Mouse (Mus musculus): Measurements from ENCODE around the gene Olfm2. TPM values are rescaled to one million over a fixed set of nuclear protein-coding genes. Genes with fewer than 3 reads are reported as not detected.

Gene Olfm2
- polyA plus RNA-seq, 1 experiment from 2014 or later = 13.8 TPM

- Histone ChIP-seq H3K4me1 (0 out of 2 replicates have a peak, but pooled peaks cover 3% of the 10 kb centered on the region), H3K4me2 (replicated peaks) (no peak overlapping the region), H3K4me3 (replicated peaks) (no peak overlapping the region), H3K27me3 (no peaks in the 10 kb centered on the region), H3K36me3 (peaks cover 36% of the 10 kb centered on the region), H3K27ac (replicated peaks) (no peak overlapping the region), H3K9ac (no peak overlapping the region), H3K9me3 (replicated peaks) (no peaks in the 10 kb centered on the region)
- ATAC-seq (ENCODE audit: insufficient number of reproducible peaks, low FRiP score, low TSS enrichment, low read depth) = no peak
- WGBS = 14% methylated on average over 7 of the region's 7 CpGs
Measured at GRCm38 (mm10) chr9:20666510-20667034, 79.6 kb downstream of the Olfm2 start.

- 40% methylated on average over 8 of the region's 8 CpGs for WGBS
- Histone ChIP-seq H3K9me3 (replicated peaks) (no peaks in the 10 kb centered on the region), H3K9ac (no peak overlapping the region), H3K4me1 (0 out of 2 replicates have a peak, but pooled peaks cover 3% of the 10 kb centered on the region), H3K4me3 (replicated peaks) (no peak overlapping the region), H3K27me3 (no peaks in the 10 kb centered on the region), H3K4me2 (replicated peaks) (no peak overlapping the region), H3K36me3 (peaks cover 42% of the 10 kb centered on the region), H3K27ac (replicated peaks) (no peak overlapping the region)
- no peak for ATAC-seq (ENCODE audit: insufficient number of reproducible peaks, low FRiP score, low TSS enrichment, low read depth)
Measured at GRCm38 (mm10) chr9:20665925-20666324, 80.2 kb downstream of the Olfm2 start.

- H3K27me3 ChIP-seq = no peaks in the 10 kb centered on the region
- no peak overlapping the region for H3K9ac ChIP-seq
- H3K27ac ChIP-seq (replicated peaks) = no peak overlapping the region
- H3K9me3 ChIP-seq (replicated peaks) = no peaks in the 10 kb centered on the region
- 0 out of 2 replicates have a peak, but pooled peaks have one; percentile 27 for ATAC-seq (ENCODE audit: insufficient number of reproducible peaks, low FRiP score, low TSS enrichment, low read depth)
- no peak overlapping the region for H3K4me2 ChIP-seq (replicated peaks)
- H3K36me3 ChIP-seq = peaks cover 47% of the 10 kb centered on the region
- 79% methylated on average over 5 of the region's 5 CpGs for WGBS
- H3K4me1 ChIP-seq = 0 out of 2 replicates have a peak, but pooled peaks cover 3% of the 10 kb centered on the region
- no peak overlapping the region for H3K4me3 ChIP-seq (replicated peaks)
Measured at GRCm38 (mm10) chr9:20664982-20665637, 81.0 kb downstream of the Olfm2 start.

GRCm38 (mm10) chr9:20664366-20664765 lies 81.8 kb downstream of the Olfm2 start:
- no peak overlapping the region for H3K4me3 ChIP-seq (replicated peaks)
- H3K4me2 ChIP-seq (replicated peaks) = no peak overlapping the region
- H3K9me3 ChIP-seq (replicated peaks) = no peaks in the 10 kb centered on the region
- ATAC-seq (ENCODE audit: insufficient number of reproducible peaks, low FRiP score, low TSS enrichment, low read depth) = 0 out of 2 replicates have a peak, but pooled peaks have one; percentile 5
- H3K27ac ChIP-seq (replicated peaks) = no peak overlapping the region; the same call in 1 of the 2 replicates
- H3K4me1 ChIP-seq = 0 out of 2 replicates have a peak, but pooled peaks cover 3% of the 10 kb centered on the region
- H3K9ac ChIP-seq = no peak overlapping the region
- WGBS = 82% methylated on average over 2 of the region's 2 CpGs
- H3K36me3 ChIP-seq = peaks cover 55% of the 10 kb centered on the region
- no peaks in the 10 kb centered on the region for H3K27me3 ChIP-seq

GRCm38 (mm10) chr9:20663956-20664355 lies 82.2 kb downstream of the Olfm2 start:
- Histone ChIP-seq H3K4me1 (0 out of 2 replicates have a peak, but pooled peaks cover 3% of the 10 kb centered on the region), H3K4me2 (replicated peaks) (no peak overlapping the region), H3K27ac (replicated peaks) (no peak overlapping the region), H3K9ac (no peak overlapping the region), H3K36me3 (peaks cover 59% of the 10 kb centered on the region), H3K27me3 (no peaks in the 10 kb centered on the region), H3K9me3 (replicated peaks) (no peaks in the 10 kb centered on the region), H3K4me3 (replicated peaks) (no peak overlapping the region)
- WGBS = 87% methylated on average over 2 of the region's 2 CpGs
- 0 out of 2 replicates have a peak, but pooled peaks have one; percentile 9 for ATAC-seq (ENCODE audit: insufficient number of reproducible peaks, low FRiP score, low TSS enrichment, low read depth)

GRCm38 (mm10) chr9:20662874-20663273 lies 83.3 kb downstream of the Olfm2 start:
- H3K27me3 ChIP-seq = no peaks in the 10 kb centered on the region
- no peak for ATAC-seq (ENCODE audit: insufficient number of reproducible peaks, low FRiP score, low TSS enrichment, low read depth)
- H3K4me2 ChIP-seq (replicated peaks) = no peak overlapping the region
- no peaks in the 10 kb centered on the region for H3K9me3 ChIP-seq (replicated peaks)
- H3K9ac ChIP-seq = no peak overlapping the region
- no peak overlapping the region for H3K4me3 ChIP-seq (replicated peaks)
- WGBS = 99% methylated on average over 8 of the region's 8 CpGs
- 0 out of 2 replicates have a peak, but pooled peaks cover 3% of the 10 kb centered on the region for H3K4me1 ChIP-seq
- H3K27ac ChIP-seq (replicated peaks) = no peak overlapping the region
- peaks cover 68% of the 10 kb centered on the region for H3K36me3 ChIP-seq

- ATAC-seq (ENCODE audit: insufficient number of reproducible peaks, low FRiP score, low TSS enrichment, low read depth) = no peak
- no peaks in the 10 kb centered on the region for H3K9me3 ChIP-seq (replicated peaks)
- 58% methylated on average over 3 of the region's 3 CpGs for WGBS
- H3K4me1 ChIP-seq = 0 out of 2 replicates have a peak, but pooled peaks cover 3% of the 10 kb centered on the region
- H3K27ac ChIP-seq (replicated peaks) = no peak overlapping the region
- H3K36me3 ChIP-seq = peaks cover 73% of the 10 kb centered on the region
- no peak overlapping the region for H3K9ac ChIP-seq
- no peak overlapping the region for H3K4me2 ChIP-seq (replicated peaks)
- no peaks in the 10 kb centered on the region for H3K27me3 ChIP-seq
- H3K4me3 ChIP-seq (replicated peaks) = no peak overlapping the region
Measured at GRCm38 (mm10) chr9:20662325-20662724, 83.8 kb downstream of the Olfm2 start.

- Histone ChIP-seq H3K4me3 (replicated peaks) (no peak overlapping the region), H3K4me2 (replicated peaks) (no peak overlapping the region), H3K36me3 (peaks cover 68% of the 10 kb centered on the region), H3K9me3 (replicated peaks) (no peaks in the 10 kb centered on the region), H3K27me3 (no peaks in the 10 kb centered on the region), H3K9ac (no peak overlapping the region), H3K4me1 (peaks cover 19% of the 10 kb centered on the region), H3K27ac (replicated peaks) (no peak overlapping the region)
- ATAC-seq (ENCODE audit: insufficient number of reproducible peaks, low FRiP score, low TSS enrichment, low read depth) = no peak
- WGBS = 90% methylated on average over 3 of the region's 3 CpGs
Measured at GRCm38 (mm10) chr9:20657546-20657945, 88.6 kb downstream of the Olfm2 start.

- H3K9me3 ChIP-seq (replicated peaks) = no peaks in the 10 kb centered on the region
- no peak for ATAC-seq (ENCODE audit: insufficient number of reproducible peaks, low FRiP score, low TSS enrichment, low read depth)
- peaks cover 40% of the 10 kb centered on the region for H3K36me3 ChIP-seq
- 93% methylated on average over 3 of the region's 3 CpGs for WGBS
- no peak overlapping the region for H3K4me3 ChIP-seq (replicated peaks)
- no peak overlapping the region for H3K9ac ChIP-seq
- H3K27ac ChIP-seq (replicated peaks) = no peak overlapping the region
- no peaks in the 10 kb centered on the region for H3K27me3 ChIP-seq
- H3K4me1 ChIP-seq = peaks cover 26% of the 10 kb centered on the region
- no peak overlapping the region for H3K4me2 ChIP-seq (replicated peaks)
Measured at GRCm38 (mm10) chr9:20653859-20654258, 92.3 kb downstream of the Olfm2 start.

GRCm38 (mm10) chr9:20652260-20652658 lies 93.9 kb downstream of the Olfm2 start:
- ATAC-seq (ENCODE audit: insufficient number of reproducible peaks, low FRiP score, low TSS enrichment, low read depth) = peak; percentile 3; the same call in 1 of the 2 replicates
- Histone ChIP-seq H3K9me3 (replicated peaks) (no peaks in the 10 kb centered on the region), H3K4me3 (replicated peaks) (peak overlapping the region; percentile 73), H3K36me3 (peaks cover 41% of the 10 kb centered on the region), H3K4me2 (replicated peaks) (peak overlapping the region; percentile 79), H3K27me3 (no peaks in the 10 kb centered on the region), H3K27ac (replicated peaks) (no peak overlapping the region), H3K4me1 (peaks cover 26% of the 10 kb centered on the region), H3K9ac (peak overlapping the region; percentile 75)
- WGBS = 0% methylated on average over 25 of the region's 25 CpGs

GRCm38 (mm10) chr9:20651602-20652259 lies 94.4 kb downstream of the Olfm2 start, which contains the start of gene Pin1:
Pin1 (plus strand) TSS chr9:20652095.
- peak within 1 kb of the TSS; percentile 79 for H3K4me2 ChIP-seq (replicated peaks)
- H3K27ac ChIP-seq (replicated peaks) = peak within 1 kb of the TSS; percentile 39
- peaks cover 40% of the 10 kb centered on the region for H3K36me3 ChIP-seq
- no peaks in the 10 kb centered on the region for H3K27me3 ChIP-seq
- H3K4me1 ChIP-seq = peaks cover 26% of the 10 kb centered on the region
- under 1% methylated on average over 45 of the region's 45 CpGs for WGBS
- H3K4me3 ChIP-seq (replicated peaks) = peak within 1 kb of the TSS; percentile 73
- peak within 1 kb of the TSS; percentile 75 for H3K9ac ChIP-seq
- H3K9me3 ChIP-seq (replicated peaks) = no peaks in the 10 kb centered on the region
- peak; percentile 100 for ATAC-seq (ENCODE audit: insufficient number of reproducible peaks, low FRiP score, low TSS enrichment, low read depth)
